Mouse (Mus musculus) kidney, adult 2 months (tissue): ENCODE results near the gene Loxl1.

Experiments used
- CTCF ChIP-seq: fragments of 200-500 bp; conservative IDR thresholded peaks from 2 replicates; pipeline ENCODE4 v1.5.1; 2011; ENCODE audit warnings: low read depth, mild to moderate bottlenecking, control low read depth, low read length, moderate library complexity, mixed read lengths; ENCODE audit not compliant: insufficient read depth, insufficient read length
- POLR2A ChIP-seq: fragments of 200-500 bp; IDR thresholded peaks from one replicate; pipeline ENCODE4 v1.6.1; 2011; ENCODE audit warnings: low read depth, low read length, control low read depth

DNA sequence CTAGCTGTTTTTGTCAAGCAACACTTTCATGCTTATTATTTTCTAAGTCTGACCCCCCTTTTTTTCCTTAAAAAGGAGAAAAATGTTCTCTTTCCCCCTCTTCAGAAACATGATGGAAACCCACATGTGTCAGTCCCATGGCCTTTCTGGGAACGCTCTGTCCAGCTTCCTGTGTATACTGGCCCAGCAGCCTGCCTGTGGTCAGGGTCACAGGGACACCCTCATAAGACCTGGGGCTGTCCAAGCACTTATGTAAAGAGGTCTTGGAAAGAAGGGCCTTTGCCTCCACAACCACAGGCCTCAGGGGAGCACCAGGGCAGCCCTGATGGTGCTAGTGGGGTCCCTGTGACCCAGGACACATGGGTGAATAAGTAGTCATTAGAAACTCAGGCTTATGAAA lies 23.9 kb downstream of the Loxl1 start:
- TF ChIP-seq CTCF (no peak), POLR2A (no peak)
